Mouse (Mus musculus): ENCODE measurements around the gene Itgb4.

The Itgb4 gene

GRCm38 (mm10) chr11:116030088-116030897 is 55.8 kb downstream of the Itgb4 start, which contains the start of gene Unk:
Gene Unk, plus strand, starts transcription at chr11:116030322.
- peak; percentile 97 to 99 for DNase-seq

GRCm38 (mm10) chr11:116030898-116031845 is 56.7 kb downstream of the Itgb4 start:
- DNase-seq = peak; percentile 26 to 56

- DNase-seq = no peak
Measured at GRCm38 (mm10) chr11:116034584-116034983, 60.1 kb downstream of the Itgb4 start.

- DNase-seq = no peak
Measured at GRCm38 (mm10) chr11:116036671-116037070, 62.2 kb downstream of the Itgb4 start.

GRCm38 (mm10) chr11:116037826-116038225 is 63.3 kb downstream of the Itgb4 start:
- DNase-seq = no peak

GRCm38 (mm10) chr11:116040593-116040992 is 66.1 kb downstream of the Itgb4 start:
- no peak for DNase-seq

GRCm38 (mm10) chr11:116041833-116042232 is 67.3 kb downstream of the Itgb4 start:
- DNase-seq = no peak

- no peak for DNase-seq
Measured at GRCm38 (mm10) chr11:116042372-116043138, 68.0 kb downstream of the Itgb4 start.

- no peak for DNase-seq
Measured at GRCm38 (mm10) chr11:116043286-116043685, 68.8 kb downstream of the Itgb4 start.

- DNase-seq = no peak
Measured at GRCm38 (mm10) chr11:116045173-116045572, 70.7 kb downstream of the Itgb4 start.

- no peak for DNase-seq
Measured at GRCm38 (mm10) chr11:116049610-116050009, 75.1 kb downstream of the Itgb4 start.

GRCm38 (mm10) chr11:116050196-116050595 is 75.7 kb downstream of the Itgb4 start:
- DNase-seq = no peak

GRCm38 (mm10) chr11:116053510-116054229 is 79.2 kb downstream of the Itgb4 start:
- no peak for DNase-seq

GRCm38 (mm10) chr11:116055873-116056272 is 81.4 kb downstream of the Itgb4 start:
- DNase-seq = no peak

GRCm38 (mm10) chr11:116057237-116057881 is 82.8 kb downstream of the Itgb4 start:
- DNase-seq = no peak

Measured in kidney, postnatal 25 days (tissue).